Mouse (Mus musculus) ovary, postnatal 36 days (tissue): Measurements from ENCODE around the gene Dync2h1.
A peak's percentile ranks its signal among the peaks of the same experiment; 100 is the strongest.
"Not testable (repeated sequence)": the region's sequence is repeated elsewhere in the genome, so short reads cannot be mapped to it uniquely, and the experiment has no call there.

ENCODE experiments used
- DNase-seq: peaks from one replicate; pipeline ENCODE4 v3.0.0; 2022; ENCODE audit warnings: low spot score, mixed read lengths

The Dync2h1 gene

DNA sequence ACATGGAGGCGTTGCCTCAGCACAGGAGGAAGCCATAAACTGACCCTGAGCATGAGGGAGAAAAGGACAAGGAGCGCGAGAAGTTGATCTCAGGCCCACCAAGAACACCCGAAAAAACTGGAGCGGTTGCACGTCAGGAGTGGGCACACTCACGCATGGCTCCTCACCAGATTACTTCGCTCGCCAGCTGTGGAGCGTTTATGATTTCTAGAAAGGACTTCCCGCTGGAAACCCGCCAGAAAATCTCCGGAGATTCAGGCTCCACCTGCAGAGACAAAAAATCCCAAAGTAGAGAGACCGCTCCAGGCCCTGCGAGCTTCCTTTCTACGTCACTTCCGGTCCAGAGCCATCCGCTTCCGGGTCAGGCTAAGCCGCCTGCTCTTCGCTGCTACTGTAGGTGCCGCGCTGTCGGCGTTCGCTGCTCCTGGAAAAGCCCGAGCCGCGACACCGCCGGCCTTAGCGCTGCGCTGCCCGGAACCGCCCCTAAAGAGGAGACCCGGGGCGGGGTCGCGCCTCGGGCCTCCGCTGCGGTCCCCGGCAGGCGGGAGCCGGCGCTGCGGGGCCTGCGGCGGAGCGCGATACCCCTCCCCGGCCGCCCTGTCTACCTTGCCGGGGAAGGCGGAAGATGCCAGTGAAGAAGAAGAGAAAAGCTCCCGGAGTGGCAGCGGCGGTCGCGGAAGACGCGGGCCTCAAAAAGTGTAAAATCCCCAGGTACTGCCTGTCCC is at the start of gene Dync2h1, which contains the start of gene Dcun1d5:
TSS of gene Dync2h1 (minus strand) at position 275 of the 725 bp plus-strand sequence.
TSS of gene Dcun1d5 (plus strand) at position 349 of the 725 bp plus-strand sequence.
- DNase-seq, result peak; percentile 89

DNA sequence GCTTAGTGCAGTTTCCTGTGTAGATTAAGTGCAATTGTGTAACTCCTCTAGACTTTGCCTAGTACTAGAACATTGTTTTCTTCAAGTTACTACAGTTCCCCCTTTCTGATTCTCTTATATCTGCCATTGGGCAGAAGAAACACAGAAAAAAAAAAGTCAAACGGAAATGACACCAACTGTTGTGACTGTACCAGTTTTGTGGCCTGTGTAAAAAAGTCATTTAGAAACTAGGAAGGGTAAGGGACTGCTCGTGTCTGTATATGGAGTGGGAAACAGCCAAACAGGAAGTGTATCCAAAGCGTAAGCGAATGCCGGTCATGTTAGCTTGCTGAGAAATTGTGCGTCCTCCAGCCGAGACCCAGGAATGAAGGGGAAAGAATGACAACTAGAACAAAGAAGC is 37.2 kb upstream of the Dync2h1 start:
- DNase-seq, result no peak

DNA sequence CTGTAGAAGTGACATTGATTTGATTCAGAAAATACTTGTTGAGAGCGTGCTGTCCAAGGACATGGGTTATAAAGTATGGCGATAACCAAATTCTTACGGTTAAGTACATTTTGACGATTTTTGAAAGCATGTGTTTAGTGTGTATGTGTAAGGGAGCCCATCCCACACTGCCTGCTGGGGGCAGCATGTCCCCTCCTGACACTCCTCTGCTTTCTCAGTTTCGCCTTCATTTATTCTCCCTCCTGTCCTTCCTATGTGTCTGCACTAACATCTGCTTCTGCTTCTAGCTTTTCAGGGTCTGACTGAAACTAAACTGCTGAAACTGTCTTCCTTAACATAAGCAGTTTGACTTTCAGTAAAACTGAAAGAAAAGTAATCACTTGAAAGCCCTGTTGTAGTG is 36.8 kb upstream of the Dync2h1 start:
- no peak for DNase-seq

DNA sequence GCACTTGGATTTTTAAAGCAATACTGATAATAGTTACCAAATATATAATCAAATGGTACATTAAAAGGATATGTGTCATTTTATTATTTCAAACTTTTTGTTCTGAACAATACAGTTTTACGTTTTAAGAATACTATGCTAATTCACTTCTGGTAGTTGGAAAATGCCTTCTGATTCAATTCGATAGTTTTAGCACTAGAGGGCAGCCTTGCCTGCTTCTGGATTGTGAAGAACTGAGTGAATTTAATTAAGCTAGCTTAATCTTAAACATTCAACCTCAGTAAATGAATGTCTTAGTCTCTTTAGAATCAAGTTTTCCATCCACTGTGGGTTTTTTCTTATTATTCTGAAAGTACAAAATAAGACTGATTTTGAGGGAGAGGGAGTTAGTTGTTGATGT is 32.0 kb upstream of the Dync2h1 start:
- DNase-seq, result no peak

DNA sequence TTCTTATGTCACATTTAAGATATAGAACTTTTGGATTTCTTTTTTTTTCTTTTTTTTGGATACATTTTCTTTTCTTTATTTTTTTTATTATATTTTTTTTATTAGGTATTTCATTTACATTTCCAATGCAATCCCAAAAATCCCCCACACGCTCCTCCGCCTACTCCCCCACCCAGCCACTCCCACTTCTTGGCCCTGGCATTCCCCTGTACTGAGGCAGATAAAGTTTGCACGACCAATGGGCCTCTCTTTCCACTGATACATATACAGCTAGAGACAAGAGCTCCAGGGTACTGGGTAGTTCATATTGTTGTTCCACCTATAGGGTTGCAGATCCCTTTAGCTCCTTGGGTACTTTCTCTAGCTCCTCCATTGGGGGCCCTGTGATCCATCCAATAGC is 6.4 kb upstream of the Dync2h1 start:
- not testable (repeated sequence) for DNase-seq

- no peak for DNase-seq
Observed at GRCm38 (mm10) chr9:7184897-7185291, 648 bp upstream of the Dync2h1 start.

GRCm38 (mm10) chr9:7176618-7177610 is 7.3 kb downstream of the Dync2h1 start:
- peak; percentile 86 for DNase-seq

GRCm38 (mm10) chr9:7173756-7174155 is 10.5 kb downstream of the Dync2h1 start:
- no peak for DNase-seq

GRCm38 (mm10) chr9:7167339-7167998 is 16.8 kb downstream of the Dync2h1 start:
- DNase-seq, result no peak

DNA sequence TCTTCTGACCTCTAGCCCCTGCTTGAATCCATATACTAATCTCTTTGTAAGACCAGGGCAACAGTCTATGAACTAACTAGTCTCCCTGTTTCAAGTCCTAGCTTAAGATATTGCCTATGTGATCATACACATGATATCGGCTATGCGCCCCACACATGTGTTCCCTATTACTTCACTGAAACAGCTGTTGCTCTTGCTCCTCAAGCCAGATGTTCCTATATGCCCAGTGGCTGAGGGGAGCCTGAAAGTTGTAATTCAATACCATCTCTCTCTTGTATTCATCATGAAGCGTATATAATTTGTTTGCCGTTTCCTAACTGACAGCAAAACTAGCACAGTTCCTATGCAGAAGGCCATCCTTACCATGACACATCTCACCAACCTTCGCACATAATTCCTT is 23.6 kb downstream of the Dync2h1 start:
- no peak for DNase-seq

- DNase-seq, result no peak
Observed at GRCm38 (mm10) chr9:7159718-7160117, 24.5 kb downstream of the Dync2h1 start.

DNA sequence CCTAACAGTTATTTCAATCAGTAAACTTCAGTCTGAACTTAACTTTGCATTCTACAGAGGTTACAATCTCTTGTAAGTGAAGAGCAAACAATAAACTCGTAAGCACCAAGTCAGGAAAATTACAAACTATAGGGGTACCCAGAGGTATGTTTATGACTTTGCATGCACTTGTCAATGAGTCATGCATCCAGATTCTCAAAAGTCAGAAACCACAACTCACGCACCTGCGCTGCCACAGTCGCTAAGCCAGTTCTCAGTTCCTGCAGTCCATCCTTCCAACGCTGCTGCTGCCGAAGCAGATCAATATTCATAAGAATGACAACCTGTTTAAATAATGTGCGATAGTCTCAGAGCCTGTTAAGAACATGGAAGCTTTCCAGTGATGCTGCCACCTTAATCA is 25.6 kb downstream of the Dync2h1 start:
- no peak for DNase-seq

- no peak for DNase-seq
Observed at GRCm38 (mm10) chr9:7154391-7154790, 29.9 kb downstream of the Dync2h1 start.

DNA sequence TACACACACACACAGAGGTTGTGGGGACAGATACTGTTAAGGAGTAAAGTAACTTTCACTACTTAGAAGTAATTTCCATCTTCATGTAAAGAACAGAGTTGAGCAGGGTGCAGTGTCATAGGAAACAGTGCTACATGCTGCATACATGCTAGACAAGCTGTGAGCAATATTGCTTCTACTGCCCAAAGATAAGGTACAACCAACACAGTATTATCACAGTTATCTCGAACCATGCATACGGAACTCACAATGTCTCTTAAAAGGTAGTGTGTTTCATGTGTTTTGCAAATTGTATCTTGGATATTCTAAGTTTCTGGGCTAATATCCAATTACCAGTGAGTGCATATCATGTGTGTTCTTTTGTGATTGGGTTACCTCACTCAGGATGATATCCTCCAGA is 61.4 kb downstream of the Dync2h1 start:
- no peak for DNase-seq

- DNase-seq, result no peak
Observed at GRCm38 (mm10) chr9:7110166-7110565, 74.1 kb downstream of the Dync2h1 start.

DNA sequence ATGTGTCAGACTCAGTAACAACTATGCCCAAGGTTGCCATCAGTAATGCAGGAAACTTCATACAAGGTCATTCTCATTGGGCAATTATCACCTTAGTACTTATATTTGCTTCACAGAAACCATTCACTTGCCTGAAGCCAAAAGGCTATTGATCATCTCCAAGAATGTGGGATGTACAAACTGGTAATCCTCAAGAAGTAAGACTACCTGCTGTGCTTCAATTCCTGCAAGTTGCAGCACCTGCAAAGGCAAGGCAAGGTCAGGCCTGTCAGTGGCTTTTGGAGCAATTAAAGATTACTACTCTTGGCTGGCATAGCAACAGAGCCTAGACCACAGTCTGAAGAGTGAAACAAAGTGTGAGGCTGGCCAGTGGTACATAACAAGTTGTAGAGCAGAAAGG is 82.9 kb downstream of the Dync2h1 start:
- DNase-seq, result no peak

DNA sequence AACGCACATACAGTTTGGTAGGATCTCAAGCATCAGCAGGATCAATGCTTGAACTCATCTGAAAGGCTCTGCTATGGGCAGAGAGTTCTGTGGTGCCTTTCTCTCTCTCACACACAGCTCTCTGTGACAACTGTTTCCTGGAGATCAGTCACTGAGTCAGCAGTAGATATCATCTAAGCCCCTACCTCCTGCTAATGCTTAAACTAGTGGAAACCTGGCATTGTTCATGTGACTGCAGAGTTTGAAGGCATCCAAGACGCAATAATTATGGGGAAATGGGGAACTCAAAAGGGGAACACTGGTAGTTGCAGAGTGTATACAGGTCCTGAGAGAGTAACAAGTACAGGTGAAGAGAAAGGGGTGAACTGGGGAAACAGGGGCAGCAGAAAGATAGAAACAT is 109.6 kb downstream of the Dync2h1 start:
- no peak for DNase-seq

DNA sequence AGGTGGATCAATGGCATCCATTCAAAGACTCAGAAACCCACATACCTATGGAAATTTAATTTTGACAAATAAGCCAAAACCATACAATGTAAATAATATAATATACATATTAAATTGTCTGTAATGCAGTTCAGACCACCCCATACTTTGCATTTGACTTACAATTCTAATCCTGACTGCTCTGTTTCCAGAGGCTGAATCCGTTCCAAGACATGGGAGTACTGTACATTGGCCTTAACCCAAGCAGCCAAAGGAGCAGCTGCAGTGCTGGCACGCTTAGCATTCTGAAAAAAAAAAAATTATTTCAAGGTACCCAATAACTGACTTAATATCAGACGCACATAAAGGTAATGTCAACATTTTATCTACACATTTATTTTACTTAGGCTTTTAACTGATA is 113.4 kb downstream of the Dync2h1 start:
- DNase-seq, result no peak

- DNase-seq, result no peak
Observed at GRCm38 (mm10) chr9:7050588-7050987, 133.7 kb downstream of the Dync2h1 start.

DNA sequence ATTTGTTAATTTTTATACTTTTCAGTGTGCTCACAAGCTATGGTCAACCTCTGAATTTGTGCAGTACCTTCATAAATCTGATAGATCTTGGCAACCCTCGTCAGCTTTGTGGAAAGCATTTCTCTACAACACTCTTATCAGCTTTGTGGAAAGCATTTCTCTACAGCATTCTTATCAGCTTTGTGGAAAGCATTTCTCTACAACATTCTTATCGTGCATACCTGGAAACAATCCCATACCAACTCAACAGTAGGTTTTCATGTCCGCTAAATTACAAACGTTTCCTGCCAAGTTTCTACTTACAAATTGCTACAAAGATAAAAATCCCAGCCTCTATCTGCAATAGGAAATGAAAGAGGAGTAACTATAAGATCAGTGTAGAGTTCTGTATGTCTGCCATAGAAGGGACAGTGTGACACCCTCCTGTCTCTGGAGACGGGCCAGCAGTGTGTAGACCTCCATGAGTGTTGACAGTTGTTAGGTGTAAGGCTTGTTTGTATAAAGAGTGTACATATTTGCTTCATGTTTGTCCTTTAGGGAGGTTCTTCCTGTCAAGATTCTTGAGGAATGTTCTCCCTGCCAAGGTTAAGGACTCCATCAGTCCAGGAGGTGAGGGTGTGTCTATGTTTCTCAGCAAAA is 141.5 kb downstream of the Dync2h1 start:
- no peak for DNase-seq

DNA sequence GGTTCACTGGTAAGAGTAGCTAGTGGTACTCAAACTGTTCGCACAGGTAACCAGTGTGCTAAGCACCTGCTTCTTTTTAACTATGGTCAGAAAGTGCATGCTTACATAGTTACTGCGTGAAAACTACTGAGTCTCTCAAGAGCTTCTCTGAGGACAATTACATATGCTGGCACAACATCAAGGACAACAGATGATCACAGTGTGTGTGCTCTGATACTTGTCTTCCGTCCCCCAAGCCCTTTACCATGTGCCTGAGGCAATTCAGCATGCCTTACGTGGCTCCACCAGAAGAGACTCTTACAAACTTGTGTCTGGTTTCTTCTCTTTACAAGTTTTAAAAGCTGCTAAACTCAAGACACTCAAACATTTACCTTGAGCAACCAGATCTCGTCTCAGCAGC is 143.0 kb downstream of the Dync2h1 start:
- no peak for DNase-seq

GRCm38 (mm10) chr9:7032553-7032952 is 151.7 kb downstream of the Dync2h1 start:
- no peak for DNase-seq
